Mouse (Mus musculus): ENCODE results near the gene Celf2.

Gene Celf2

GRCm38 (mm10) chr2:6872131-6872893 lies 637.1 kb downstream of the Celf2 start:
- DNase-seq (ENCODE audit: low spot score in 2 of 2): peak; percentile 21 to 57

GRCm38 (mm10) chr2:6871281-6872130 lies 637.9 kb downstream of the Celf2 start:
- peak in 1 of 2 experiments; percentile 19 for DNase-seq (ENCODE audit: low spot score in 2 of 2)

DNA sequence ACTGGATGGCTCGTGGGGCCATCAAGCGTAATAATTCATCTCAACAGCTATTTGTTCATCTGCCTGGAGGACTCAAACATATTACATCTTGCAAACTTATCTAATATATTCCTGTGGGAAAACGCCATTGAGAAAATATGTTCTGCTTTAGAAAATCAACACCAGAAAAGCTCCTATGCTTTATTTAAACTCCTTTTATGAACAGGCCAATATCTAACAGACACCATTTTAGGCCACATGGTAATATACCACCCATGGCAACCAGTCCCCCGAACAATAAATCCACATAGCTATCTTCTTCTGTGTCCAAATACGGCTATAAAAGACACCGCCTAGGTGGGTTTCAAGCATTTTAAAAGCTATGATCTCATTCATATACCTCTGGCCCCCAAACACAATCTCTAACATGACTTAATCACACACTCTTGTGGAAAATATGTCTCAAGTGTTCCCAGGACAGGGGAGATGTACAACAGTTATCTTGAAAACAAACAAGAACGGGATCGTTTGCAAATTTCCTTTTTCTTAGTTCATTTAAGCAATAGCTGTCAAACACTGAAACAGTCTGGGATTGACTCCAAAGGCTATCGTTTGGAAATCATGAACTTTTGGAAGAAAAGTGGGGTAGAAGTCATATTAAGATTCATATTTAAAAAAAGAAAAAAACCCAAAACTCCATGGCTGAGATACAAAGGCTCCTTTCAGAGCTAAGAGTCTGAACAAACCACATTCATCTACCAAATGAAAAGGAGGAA lies 639.2 kb downstream of the Celf2 start:
- DNase-seq (ENCODE audit: low spot score in 2 of 2): no peak

DNA sequence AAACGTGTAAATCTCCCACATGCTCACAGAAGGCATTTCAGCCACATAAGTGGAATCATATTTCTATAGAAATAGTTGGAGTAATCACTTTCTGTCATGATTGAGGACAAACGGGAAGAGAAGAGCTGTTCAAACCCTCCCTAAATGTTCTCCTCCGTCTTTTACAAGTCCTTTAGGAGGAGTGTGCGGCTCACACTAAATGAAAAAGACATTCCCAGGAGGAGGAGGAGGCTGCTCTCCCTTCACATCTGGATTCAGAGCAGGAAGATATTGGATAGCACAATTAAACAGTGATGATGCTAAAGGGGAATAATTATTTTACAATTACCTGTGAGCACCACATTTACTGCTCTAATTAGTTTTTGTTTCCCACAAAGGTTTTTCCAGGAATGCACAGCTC lies 642.1 kb downstream of the Celf2 start:
- DNase-seq (ENCODE audit: low spot score in 2 of 2): no peak

DNA sequence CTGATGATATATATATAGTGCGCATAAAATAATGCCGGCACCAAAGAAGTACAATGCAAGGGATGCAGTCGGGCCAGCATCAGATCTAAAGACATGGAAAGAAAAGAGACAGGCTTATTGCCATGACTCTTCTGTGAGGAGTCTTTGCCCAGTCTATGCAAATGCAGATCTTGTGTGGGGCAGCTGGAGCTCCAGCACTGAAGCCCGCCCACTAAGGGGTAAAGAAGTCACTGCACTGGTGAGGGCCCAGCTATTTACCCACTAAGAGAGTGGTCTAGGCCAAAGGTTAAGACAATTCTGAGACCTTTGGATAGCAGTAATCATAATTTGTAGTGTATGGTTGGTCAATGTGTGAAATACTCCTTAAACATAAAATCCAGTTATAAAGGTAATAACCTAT lies 643.6 kb downstream of the Celf2 start:
- DNase-seq (ENCODE audit: low spot score in 2 of 2): no peak

DNA sequence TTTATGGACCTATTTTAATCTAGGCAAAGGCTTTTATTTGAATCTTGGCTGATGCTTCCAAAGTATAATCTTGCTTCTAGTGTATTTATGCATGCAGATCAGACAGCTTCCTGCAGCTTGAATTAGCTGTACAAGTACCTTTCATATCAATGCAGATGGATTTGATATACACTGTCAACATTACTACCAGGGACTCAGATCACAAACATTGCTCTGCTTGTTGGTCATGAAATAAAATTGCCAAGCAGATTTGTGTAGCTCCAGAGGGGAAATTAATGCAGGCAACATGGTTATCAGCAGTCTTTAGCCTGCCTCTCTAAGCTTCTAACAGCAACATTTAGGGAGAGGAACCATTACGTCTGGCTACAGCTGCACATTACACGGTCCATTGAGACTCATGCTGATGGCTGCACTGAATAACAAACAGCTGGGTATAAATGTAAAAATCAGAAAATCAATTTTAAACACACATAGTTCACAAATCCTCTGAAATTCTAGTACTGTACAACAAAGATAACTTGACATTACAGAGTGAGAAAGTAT lies 659.2 kb downstream of the Celf2 start:
- no peak for DNase-seq (ENCODE audit: low spot score in 2 of 2)

GRCm38 (mm10) chr2:6849388-6849787 lies 660.0 kb downstream of the Celf2 start:
- no peak for DNase-seq (ENCODE audit: low spot score in 2 of 2)

GRCm38 (mm10) chr2:6830021-6830420 lies 679.3 kb downstream of the Celf2 start:
- DNase-seq (ENCODE audit: low spot score in 2 of 2): no peak

GRCm38 (mm10) chr2:6827583-6827982 lies 681.8 kb downstream of the Celf2 start:
- DNase-seq (ENCODE audit: low spot score in 2 of 2): no peak

GRCm38 (mm10) chr2:6823021-6823420 lies 686.3 kb downstream of the Celf2 start:
- no peak for DNase-seq (ENCODE audit: low spot score in 2 of 2)

GRCm38 (mm10) chr2:6821593-6821992 lies 687.8 kb downstream of the Celf2 start:
- DNase-seq (ENCODE audit: low spot score in 2 of 2): no peak

- DNase-seq (ENCODE audit: low spot score in 2 of 2): no peak
These were observed 694.1 kb downstream of the Celf2 start for GRCm38 (mm10) chr2:6815281-6815680.

DNA sequence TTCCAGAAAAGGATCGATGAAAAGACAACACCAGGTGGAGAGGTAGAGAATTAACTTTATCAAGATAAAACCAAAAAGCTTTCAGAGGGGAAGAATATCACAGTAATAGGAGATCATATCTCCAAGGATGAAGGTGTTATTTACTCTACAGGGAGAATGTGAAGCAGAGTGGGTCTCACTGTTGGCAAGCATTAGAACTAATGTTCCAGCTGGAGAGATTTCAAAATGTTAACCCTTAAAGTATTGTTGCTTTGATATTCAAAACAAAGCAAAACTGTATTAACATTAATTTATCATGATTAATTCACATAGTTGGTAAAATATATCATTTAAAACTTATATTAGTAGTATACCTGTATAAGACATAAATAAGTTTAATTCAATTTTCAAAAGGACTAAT lies 700.6 kb downstream of the Celf2 start:
- no peak for DNase-seq (ENCODE audit: low spot score in 2 of 2)

DNA sequence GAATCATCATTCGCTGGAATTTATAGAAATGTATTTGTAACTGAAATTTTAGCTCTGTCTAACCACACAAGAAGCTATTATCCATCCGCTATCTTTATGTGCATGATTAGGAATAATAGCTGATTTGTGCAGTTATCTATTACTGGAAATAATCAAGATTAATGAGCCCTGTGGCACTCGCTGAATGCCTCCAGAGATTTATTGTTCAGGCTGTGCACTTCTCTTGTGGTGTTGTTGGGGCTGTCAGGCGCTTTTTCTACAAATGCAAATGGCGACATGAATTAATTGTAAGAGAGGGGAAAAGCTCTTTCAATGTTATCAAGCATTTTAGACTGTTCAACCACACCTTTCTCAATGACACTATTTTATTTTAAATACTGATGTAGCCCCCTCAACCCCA lies 712.6 kb downstream of the Celf2 start:
- DNase-seq (ENCODE audit: low spot score in 2 of 2): no peak

DNA sequence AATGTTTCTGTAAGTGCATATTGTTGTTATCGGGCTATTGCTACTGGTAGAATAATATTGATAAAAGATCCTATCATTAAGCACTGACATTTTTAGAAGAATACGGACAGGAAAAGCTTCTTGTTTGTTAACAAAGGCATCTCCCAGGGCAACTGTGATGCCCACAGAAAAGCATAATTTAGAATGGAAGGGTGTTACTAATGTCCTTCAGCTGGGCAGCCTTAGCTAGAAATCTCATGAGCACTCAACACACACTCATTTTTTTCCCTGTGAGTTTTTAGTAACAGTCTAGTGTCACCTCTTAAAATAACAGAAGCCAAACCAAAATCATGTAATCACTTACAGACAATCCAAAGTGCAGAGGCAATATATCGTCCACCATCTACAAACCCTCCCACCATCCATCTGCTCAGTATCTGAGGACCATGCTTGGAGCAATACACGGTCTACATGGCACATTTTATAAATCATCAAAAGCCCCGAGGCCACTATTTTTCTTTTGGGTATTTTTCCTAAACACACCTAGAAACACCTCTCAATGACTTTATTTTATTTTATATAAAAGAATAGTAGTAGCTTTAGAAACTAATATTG lies 713.3 kb downstream of the Celf2 start:
- DNase-seq (ENCODE audit: low spot score in 2 of 2): no peak

DNA sequence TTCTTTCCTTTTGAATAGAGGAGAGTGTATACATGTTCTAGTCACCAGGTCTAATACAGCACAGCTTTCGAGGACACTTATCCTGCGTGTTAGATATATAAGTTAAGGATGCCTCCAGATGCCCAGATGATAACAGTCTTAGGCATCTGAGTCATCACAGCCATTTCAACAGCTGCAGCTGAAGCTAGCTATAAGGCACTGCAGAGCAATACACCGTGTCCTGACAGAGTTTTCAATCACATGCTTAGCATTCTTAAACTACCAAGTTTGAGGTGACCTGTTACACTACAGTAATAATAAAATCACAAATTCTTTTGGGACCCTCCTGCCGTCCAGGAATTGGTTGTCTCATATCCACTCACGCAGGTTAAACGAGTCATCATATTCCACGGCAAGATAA lies 714.5 kb downstream of the Celf2 start:
- no peak for DNase-seq (ENCODE audit: low spot score in 2 of 2)

GRCm38 (mm10) chr2:6790876-6791275 lies 718.5 kb downstream of the Celf2 start:
- no peak for DNase-seq (ENCODE audit: low spot score in 2 of 2)

DNA sequence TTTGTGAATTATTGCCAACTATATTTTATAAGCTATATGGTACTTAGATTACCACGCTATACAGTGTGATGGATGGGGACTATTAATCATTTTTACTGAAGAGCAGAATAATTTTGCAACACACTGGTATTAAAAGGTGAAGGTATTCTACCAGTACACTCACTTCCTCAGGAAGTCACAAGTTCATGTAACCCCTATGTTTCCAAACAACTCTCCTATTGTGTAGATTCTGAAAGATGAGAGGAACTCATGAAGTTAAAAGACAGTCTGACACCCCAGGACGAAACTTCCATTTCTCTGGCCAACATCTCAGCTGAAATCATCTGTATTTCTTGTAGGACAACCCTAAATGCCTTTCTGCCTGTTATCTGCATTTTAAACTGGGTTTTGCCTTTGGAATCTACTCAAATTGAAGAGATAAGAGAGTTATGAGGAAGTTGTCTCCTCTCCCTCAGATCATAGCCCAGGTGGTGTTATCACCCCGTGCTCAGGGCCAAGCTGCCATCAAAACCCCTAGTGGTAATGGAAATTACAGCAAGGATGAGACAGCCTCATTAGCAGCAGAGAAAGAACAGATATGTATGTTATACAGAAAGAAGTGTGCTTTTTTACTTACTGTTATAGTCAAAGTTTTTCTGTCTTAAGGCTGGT lies 722.7 kb downstream of the Celf2 start:
- DNase-seq (ENCODE audit: low spot score in 2 of 2): no peak

DNA sequence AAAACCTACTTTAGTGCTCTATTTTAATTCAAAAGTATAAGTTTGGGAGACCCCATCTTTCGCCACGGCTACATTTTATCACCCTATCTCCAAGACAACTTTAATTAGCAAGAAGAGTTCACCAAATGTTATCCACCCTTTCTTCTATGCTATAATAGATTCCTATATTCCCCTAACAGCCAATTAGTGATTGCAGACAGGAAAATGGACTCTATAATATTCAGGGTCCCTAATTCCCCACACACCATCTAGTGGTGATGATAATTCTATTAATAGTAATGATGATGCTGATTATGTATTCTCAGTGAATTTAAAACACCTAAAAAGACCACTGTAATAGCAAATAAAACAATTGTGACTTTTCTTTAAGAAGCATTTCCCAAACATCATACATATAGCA lies 739.1 kb downstream of the Celf2 start:
- DNase-seq (ENCODE audit: low spot score in 2 of 2): no peak

GRCm38 (mm10) chr2:6762381-6762780 lies 747.0 kb downstream of the Celf2 start:
- peak in 1 of 2 experiments; percentile 19 for DNase-seq (ENCODE audit: low spot score in 2 of 2)

DNA sequence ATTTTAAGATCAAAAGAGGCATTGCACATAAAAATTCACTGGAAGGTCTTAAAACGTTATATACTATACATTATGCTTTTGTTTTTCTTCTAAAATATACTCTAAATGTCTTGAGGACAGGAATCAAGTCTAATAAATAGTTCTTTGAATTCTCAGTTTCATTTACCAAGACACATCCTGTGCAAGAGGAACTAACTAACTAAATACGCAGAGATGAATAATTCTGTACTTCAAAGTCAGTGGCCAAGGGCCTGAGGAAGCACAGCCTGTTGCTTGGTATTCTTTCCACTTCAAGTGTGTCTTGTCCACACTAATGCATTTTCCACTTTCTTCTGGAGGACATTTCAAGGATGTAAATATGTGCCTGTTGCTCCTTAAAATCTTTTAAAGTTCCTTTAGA lies 766.2 kb downstream of the Celf2 start:
- no peak for DNase-seq (ENCODE audit: low spot score in 2 of 2)

All from spleen, postnatal 10 days (tissue).